Mouse (Mus musculus) cerebellum, adult 2 months (tissue): ENCODE data around the gene Pifo.

Source experiments
- CTCF ChIP-seq: fragments of 200-500 bp; IDR thresholded peaks from 2 replicates; pipeline ENCODE4 v1.5.1; 2011; ENCODE audit warnings: low read depth, mild to moderate bottlenecking, control low read depth, low read length, moderate library complexity, borderline replicate concordance; ENCODE audit not compliant: insufficient read depth
- POLR2A ChIP-seq: fragments of 200-500 bp; IDR thresholded peaks from 2 replicates; pipeline ENCODE4 v1.6.1; 2011; ENCODE audit warnings: low read length, control low read depth, borderline replicate concordance; ENCODE audit not compliant: insufficient read depth

GRCm38 (mm10) chr3:106014546-106014945, at the start of gene Pifo:
- no peak for TF ChIP-seq POLR2A
- TF ChIP-seq CTCF: no peak
